Mouse (Mus musculus): ENCODE measurements around the gene Rcvrn. TPM values are rescaled to one million over a fixed set of nuclear protein-coding genes. Genes with fewer than 3 reads are reported as not detected.

Gene Rcvrn
- polyA plus RNA-seq, 1 experiment from 2014 or later, result not detected

DNA sequence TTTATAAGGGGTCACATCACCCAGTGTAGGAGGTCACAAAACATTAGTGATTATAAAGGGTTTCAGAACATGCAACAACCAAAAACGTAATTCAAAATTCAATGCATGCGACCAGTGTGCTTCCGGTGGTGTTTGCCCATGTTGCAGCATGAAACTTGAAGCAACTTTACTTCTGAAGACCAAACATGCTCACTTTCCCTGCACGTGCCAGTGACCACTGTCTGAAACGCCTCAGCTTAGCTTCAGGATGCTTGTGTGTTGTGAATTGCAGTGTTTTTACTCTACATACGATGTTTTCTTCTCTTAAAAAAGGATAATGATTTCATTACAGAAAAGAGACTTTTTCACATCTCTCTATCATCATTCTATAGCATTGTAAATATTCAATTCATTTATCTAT is 43.2 kb downstream of the Rcvrn start:
- Histone ChIP-seq H3K27me3 (ENCODE audit: insufficient read depth, poor library complexity, severe bottlenecking) (no peaks in the 10 kb centered on the region), H3K4me1 (no peaks in the 10 kb centered on the region), H3K4me3 (no peak overlapping the region), H3K36me3 (no peaks in the 10 kb centered on the region), H3K27ac (no peak overlapping the region), H3K9me3 (no peaks in the 10 kb centered on the region)
- WGBS, result 80% methylated on average over 6 of the region's 6 CpGs
- no peak for DNase-seq (ENCODE audit: low spot score)

DNA sequence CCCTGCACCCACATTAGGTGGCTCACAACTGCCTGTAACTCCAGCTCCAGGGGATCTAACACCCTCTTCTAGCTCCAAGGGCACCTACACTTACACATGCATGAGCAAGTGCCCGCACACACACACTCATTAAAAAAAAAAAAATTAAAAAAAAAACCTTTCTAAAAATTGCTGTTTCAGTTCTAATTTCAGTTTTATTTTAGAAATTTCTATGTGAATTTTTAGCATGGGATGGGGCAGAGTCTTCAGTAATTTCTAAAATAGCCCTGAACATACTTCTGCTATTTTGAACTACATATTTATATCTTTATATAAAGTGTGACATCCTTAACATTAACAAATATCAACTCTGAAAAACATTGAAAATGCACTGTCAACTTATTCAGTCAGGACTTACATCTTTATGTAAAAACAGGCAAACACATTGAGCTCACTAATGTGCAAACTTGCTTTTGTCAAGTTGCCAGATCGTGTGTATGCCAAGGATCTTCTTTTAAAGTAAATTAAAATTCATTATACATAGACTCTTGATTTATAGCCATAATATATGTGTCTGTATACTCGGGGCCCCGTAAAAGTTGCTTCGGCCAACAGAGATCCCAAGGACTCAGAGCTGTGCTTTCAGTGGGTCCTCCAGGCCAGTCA is 43.8 kb downstream of the Rcvrn start:
- H3K36me3 ChIP-seq, result no peaks in the 10 kb centered on the region
- H3K27ac ChIP-seq, result no peak overlapping the region
- WGBS, result 83% methylated on average over 5 of the region's 5 CpGs
- H3K4me1 ChIP-seq, result no peaks in the 10 kb centered on the region
- H3K27me3 ChIP-seq (ENCODE audit: insufficient read depth, poor library complexity, severe bottlenecking), result no peaks in the 10 kb centered on the region
- H3K9me3 ChIP-seq, result no peaks in the 10 kb centered on the region
- no peak overlapping the region for H3K4me3 ChIP-seq
- DNase-seq (ENCODE audit: low spot score), result no peak

DNA sequence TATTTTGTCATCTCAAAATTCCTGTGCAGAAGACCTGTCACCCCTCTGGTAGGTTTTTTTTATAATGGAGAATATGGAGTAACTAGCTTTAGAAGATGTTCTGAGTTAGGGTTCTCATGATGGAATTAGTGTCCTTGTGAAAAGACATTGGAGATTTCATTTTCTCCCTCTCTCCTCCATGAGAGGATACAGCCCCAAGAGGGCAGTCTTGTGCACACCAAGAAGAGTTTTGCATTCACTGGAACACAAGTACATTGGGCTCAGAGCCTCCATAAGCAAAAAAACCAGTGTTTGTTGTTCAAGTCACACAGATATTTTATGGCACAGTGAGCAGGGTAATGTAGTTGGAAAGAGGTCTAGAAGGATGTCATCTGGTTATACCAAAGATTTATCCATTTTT is 46.4 kb downstream of the Rcvrn start:
- Histone ChIP-seq H3K4me1 (no peaks in the 10 kb centered on the region), H3K27ac (no peak overlapping the region)

More for the DNA sequence above, 46.4 kb downstream of the Rcvrn start:
- H3K27me3 ChIP-seq (ENCODE audit: insufficient read depth, poor library complexity, severe bottlenecking), result no peaks in the 10 kb centered on the region
- no peaks in the 10 kb centered on the region for H3K36me3 ChIP-seq
- H3K9me3 ChIP-seq, result no peaks in the 10 kb centered on the region
- no peak for DNase-seq (ENCODE audit: low spot score)
- no peak overlapping the region for H3K4me3 ChIP-seq

Other genes starting within 250 kb of the Rcvrn start
- gene Gas7, start 239.9 kb upstream of the Rcvrn start, polyA plus RNA-seq (2016; fragmentation: Nextera tagmentation; extraction: Ambion mirVana), result 3.0 and 6.1 TPM in 2 replicates
- gene Glp2r, start 75.8 kb downstream of the Rcvrn start, polyA plus RNA-seq (2016; fragmentation: Nextera tagmentation; extraction: Ambion mirVana), result 0.03 TPM in 1 of 2 replicates, not detected in the other
- gene Gsg1l2, start 79.3 kb downstream of the Rcvrn start, polyA plus RNA-seq (2016; fragmentation: Nextera tagmentation; extraction: Ambion mirVana), result not detected in 2 replicates
- 0.26 TPM in 1 of 2 replicates, not detected in the other for gene Dhrs7c, start 102.9 kb downstream of the Rcvrn start, polyA plus RNA-seq (2016; fragmentation: Nextera tagmentation; extraction: Ambion mirVana)
- 0.24 and 0.36 TPM in 2 replicates for gene Usp43, start 226.8 kb downstream of the Rcvrn start, polyA plus RNA-seq (2016; fragmentation: Nextera tagmentation; extraction: Ambion mirVana)